In the genomic region with DNA sequence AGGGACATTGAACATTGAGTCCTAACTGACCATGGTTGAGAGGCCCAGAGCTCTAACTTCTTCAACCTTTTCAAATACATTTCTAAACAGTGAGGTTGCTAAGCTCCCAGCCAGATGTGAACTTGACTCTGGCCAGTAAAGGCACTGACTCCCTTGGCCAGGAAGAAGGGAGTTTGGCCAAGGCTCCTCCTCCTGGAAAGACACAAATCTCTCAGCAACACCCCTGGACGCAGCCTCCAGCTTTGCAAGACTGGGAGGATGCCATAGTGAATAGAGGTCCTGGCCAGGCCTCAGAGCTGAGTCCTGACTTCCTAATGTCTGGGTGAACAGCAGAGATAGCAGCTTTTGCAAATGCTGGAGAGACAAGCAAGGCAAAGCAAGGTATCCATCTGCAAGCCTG, we compare ENCODE assay signal across 24 mouse cellular contexts. TPM values are rescaled to one million over a fixed set of nuclear protein-coding genes. Genes with fewer than 3 reads are reported as not detected.
DNase-seq lines count a peak whose midpoint lies in the region; TF ChIP-seq lines count a peak whose summit lies in the region.
"Had no signal": no experiment of that assay in that cellular context is flagged by ENCODE, and none has a peak within 500 bp of the region (broad histone marks: within the 10 kb centered on the region; RNA-seq: fewer than 3 reads in every experiment).

No protein-coding gene starts in this region.

- intact Hi-C loops in gastrocnemius, adult 2 months (cut with DNase I): no loop called here
- intact Hi-C loops in heart, postnatal 25 days (cut with DNase I): no loop called here

- no peak overlapping the region for H3K27ac ChIP-seq in gastrocnemius, adult 2 months
- H3K27ac ChIP-seq: embryonic facial prominence, embryonic 15.5 days; heart, embryonic 15.5 days; kidney, embryonic 15.5 days; limb, embryonic 12.5 days had no signal

- TF ChIP-seq CTCF in gastrocnemius, adult 2 months (IDR thresholded peaks at IDR 0.05): no peak

- H3K4me3 ChIP-seq in gastrocnemius, adult 2 months: no peak overlapping the region
- H3K4me3 ChIP-seq: embryonic facial prominence, embryonic 15.5 days; heart, embryonic 15.5 days; kidney, embryonic 15.5 days; limb, embryonic 12.5 days; megakaryocyte, embryonic 14.5 days; myocyte had no signal

- DNase-seq in heart, adult 11 months: peak; percentile 93
- DNase-seq in heart, adult 8-10 months (ENCODE audit: low spot score): no peak
- DNase-seq in ovary, postnatal 36 days (ENCODE audit: low spot score): peak; percentile 25
- no peak for DNase-seq in ovary, postnatal 14 days (ENCODE audit: low spot score)
- peak; percentile 63 for DNase-seq in gastrocnemius, adult 2 months
- DNase-seq in heart, postnatal 25 days (ENCODE audit: low spot score): peak; percentile 26
- DNase-seq in spleen, postnatal 14 days (ENCODE audit: low spot score in 2 of 2): no peak
- DNase-seq in kidney, adult 8-10 months: no peak
- DNase-seq: adrenal gland, postnatal 36 days; cerebellum, adult 11 months; cerebellum, adult 9-11 months; kidney, postnatal 36 days; layer of hippocampus, postnatal 36 days; liver, postnatal 0 days; lung, postnatal 14 days; midbrain, embryonic 14.5 days; right cerebral cortex, postnatal 14 days; thymus, adult 2 months had no signal

RNA-seq across cellular contexts. Expression of a gene that starts 18.1 kb away (rescaled TPM):
- 10 to 100 TPM; 20.4 to 25.3 (median 22.5) TPM for total RNA-seq in heart, adult 8-10 months (2022)
- total RNA-seq in gastrocnemius, adult 2 months (2021): 10 to 100 TPM; 23.8 to 27.3 TPM
- total RNA-seq in heart, postnatal 25 days (2021): 10 to 100 TPM; 23.4 to 24.4 TPM

RNA-seq across cellular contexts. Expression of a gene that starts 40.4 kb away (rescaled TPM):
- total RNA-seq in heart, adult 8-10 months (2022): 1 to 10 TPM; 1.6 to 2.6 (median 2.1) TPM
- 1 to 10 TPM; 3.4 to 3.5 TPM for total RNA-seq in gastrocnemius, adult 2 months (2021)
- 1 to 10 TPM; 1.6 to 3.0 TPM for total RNA-seq in heart, postnatal 25 days (2021)

Comparison
In these comparisons a context has a peak if more than half of its experiments do, and no peak if none do; other contexts are left out.
1. DNase-seq: peak in heart, adult 11 months (single experiment), ovary, postnatal 36 days (single experiment), gastrocnemius, adult 2 months (single experiment) and heart, postnatal 25 days (single experiment); none in heart, adult 8-10 months (single experiment), ovary, postnatal 14 days (single experiment), spleen, postnatal 14 days (0 of 2) and kidney, adult 8-10 months (0 of 2).